Mouse (Mus musculus) brain, embryonic 14.5 days (tissue): ENCODE measurements at regions not wholly inside any gene's neighbourhood (a gene's known extent, or its start where the extent isn't known, plus 50 kb on each side); places are given as distances from the start of the nearest gene placed in this dataset.
A peak's percentile ranks its signal among the peaks of the same experiment; 100 is the strongest.

ENCODE experiments used
- DNase-seq: peaks from one replicate; pipeline ENCODE4 v3.0.0-alpha.2; 2011; ENCODE audit warnings: low read depth
- CTCF ChIP-seq: fragments of 200-500 bp; IDR thresholded peaks from 2 replicates; pipeline ENCODE4 v1.5.1; 2012; ENCODE audit warnings: inconsistent platforms, mild to moderate bottlenecking, moderate library complexity, borderline replicate concordance; ENCODE audit not compliant: insufficient read depth, insufficient read length; ENCODE audit errors: extremely low read depth
- POLR2A ChIP-seq: fragments of 200-500 bp; IDR thresholded peaks from 2 replicates; pipeline ENCODE4 v1.6.1; 2012; ENCODE audit warnings: mild to moderate bottlenecking, inconsistent platforms, borderline replicate concordance; ENCODE audit not compliant: poor library complexity, insufficient read depth, insufficient read length, severe bottlenecking; ENCODE audit errors: extremely low read depth

- TF ChIP-seq CTCF (no peak), POLR2A (no peak)
- no peak for DNase-seq
Observed at GRCm38 (mm10) chr3:37879056-37879455, 154.8 kb upstream of the Gm5148 start.

GRCm38 (mm10) chr3:37876016-37876765, 151.9 kb upstream of the Gm5148 start:
- no peak for TF ChIP-seq POLR2A
- TF ChIP-seq CTCF, result no peak
- no peak for DNase-seq

GRCm38 (mm10) chr3:37875331-37876015, 151.2 kb upstream of the Gm5148 start:
- peak; percentile 71 for DNase-seq
- TF ChIP-seq CTCF, result no peak
- no peak for TF ChIP-seq POLR2A

- DNase-seq, result no peak
- no peak for TF ChIP-seq CTCF
- TF ChIP-seq POLR2A, result no peak
Observed at GRCm38 (mm10) chr3:37874864-37875263, 150.6 kb upstream of the Gm5148 start.

- TF ChIP-seq POLR2A (no peak), CTCF (no peak)
- no peak for DNase-seq
Observed at GRCm38 (mm10) chr3:37874346-37874745, 150.1 kb upstream of the Gm5148 start.

GRCm38 (mm10) chr3:37872329-37872728, 148.0 kb upstream of the Gm5148 start:
- TF ChIP-seq POLR2A, result no peak
- no peak for TF ChIP-seq CTCF
- DNase-seq, result no peak

GRCm38 (mm10) chr3:37871076-37871475, 146.8 kb upstream of the Gm5148 start:
- DNase-seq, result no peak
- TF ChIP-seq POLR2A (no peak), CTCF (no peak)

GRCm38 (mm10) chr3:37868454-37868853, 144.2 kb upstream of the Gm5148 start:
- DNase-seq, result peak; percentile 53

GRCm38 (mm10) chr3:37862756-37863155, 138.5 kb upstream of the Gm5148 start:
- DNase-seq, result peak; percentile 12
- TF ChIP-seq POLR2A, result no peak
- no peak for TF ChIP-seq CTCF

More at GRCm38 (mm10) chr3:37868454-37868853, 144.2 kb upstream of the Gm5148 start:
- no peak for TF ChIP-seq CTCF
- no peak for TF ChIP-seq POLR2A

- DNase-seq, result no peak
- TF ChIP-seq POLR2A, result no peak
- TF ChIP-seq CTCF, result no peak
Observed at GRCm38 (mm10) chr3:37860715-37861461, 136.6 kb upstream of the Gm5148 start.

GRCm38 (mm10) chr3:37860034-37860714, 135.9 kb upstream of the Gm5148 start:
- no peak for TF ChIP-seq POLR2A
- no peak for TF ChIP-seq CTCF

More at GRCm38 (mm10) chr3:37860034-37860714, 135.9 kb upstream of the Gm5148 start:
- DNase-seq, result peak; percentile 90
